Mouse (Mus musculus) small intestine, adult 2 months (tissue): ENCODE data around the gene Emilin1.

Experiments used
- CTCF ChIP-seq: fragments of 200-500 bp; IDR thresholded peaks from 2 replicates; pipeline ENCODE4 v1.5.1; 2012; ENCODE audit warnings: low read depth, mild to moderate bottlenecking, control low read depth, inconsistent platforms, low read length, moderate library complexity, mixed read lengths; ENCODE audit not compliant: insufficient replicate concordance, insufficient read length; ENCODE audit errors: extremely low read depth
- POLR2A ChIP-seq: fragments of 200-500 bp; IDR thresholded peaks from 2 replicates; pipeline ENCODE4 v1.6.1; 2012; ENCODE audit warnings: low read depth, mild to moderate bottlenecking, control low read depth, inconsistent platforms, low read length, moderate library complexity

- TF ChIP-seq POLR2A (no peak), CTCF (no peak)
Observed at GRCm38 (mm10) chr5:30944344-30944743, 31.1 kb downstream of the Emilin1 start.
